Mouse (Mus musculus): Measurements from ENCODE around the gene Nkx2-2. TPM values are rescaled to one million over a fixed set of nuclear protein-coding genes. Genes with fewer than 3 reads are reported as not detected.
"Not testable (repeated sequence)": the region's sequence is repeated elsewhere in the genome, so short reads cannot be mapped to it uniquely, and the experiment has no call there.

The Nkx2-2 gene
- total RNA-seq, 2 experiments from 2014 or later, result not detected

DNA sequence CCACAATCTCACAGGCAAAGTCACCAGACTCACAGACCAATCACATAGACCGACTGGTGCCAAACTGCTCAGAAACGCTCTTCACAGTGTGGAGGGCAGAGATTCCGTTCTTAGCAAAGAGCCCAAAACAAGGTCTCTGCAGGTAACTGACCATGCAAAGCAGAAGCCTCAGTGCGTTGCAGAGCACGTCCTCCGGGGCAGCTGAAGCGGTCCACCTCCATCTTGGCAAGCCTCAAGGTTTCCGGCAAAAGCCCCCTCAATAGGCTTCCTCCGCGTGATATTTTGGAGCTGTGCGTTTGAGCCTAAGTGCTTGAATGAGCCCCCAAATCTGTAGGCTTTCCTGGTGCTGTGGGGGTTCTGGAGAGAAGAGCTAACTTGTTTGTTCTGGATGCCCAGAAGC is 18.7 kb downstream of the Nkx2-2 start:
- no peak for TF ChIP-seq CTCF (IDR thresholded peaks at IDR 0.05)
- no peak for DNase-seq
- intact Hi-C loops (cut with DNase I), result no loop called here
- Histone ChIP-seq H3K4me3 (no peak overlapping the region), H3K27ac (no peak overlapping the region)

DNA sequence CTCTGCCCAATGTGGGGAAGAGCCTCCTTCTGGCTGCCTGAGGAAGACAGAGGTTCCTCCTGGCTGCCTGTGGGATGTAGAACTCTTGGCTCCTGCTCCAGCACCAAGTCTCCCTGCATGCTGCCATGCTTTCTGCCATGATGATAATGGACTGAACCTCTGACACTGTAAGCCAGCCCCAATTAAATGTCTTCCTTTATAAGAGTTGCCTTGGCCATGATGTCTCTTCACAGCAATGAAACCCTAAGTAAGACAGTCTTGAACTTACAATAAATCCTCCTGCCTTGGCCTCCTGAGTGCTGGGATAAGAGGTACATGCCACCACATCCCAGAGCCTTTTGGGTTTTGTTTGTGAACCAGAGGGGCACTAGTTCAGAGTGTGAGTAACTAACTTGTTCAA is 20.3 kb downstream of the Nkx2-2 start:
- no peak for TF ChIP-seq CTCF (IDR thresholded peaks at IDR 0.05)
- Histone ChIP-seq H3K27ac (no peak overlapping the region), H3K4me3 (no peak overlapping the region)
- no peak for DNase-seq
- intact Hi-C loops (cut with DNase I), result no loop called here

GRCm38 (mm10) chr2:147170538-147170937 is 23.5 kb downstream of the Nkx2-2 start:
- H3K27ac ChIP-seq; H3K4me3 ChIP-seq; DNase-seq; intact Hi-C loops (cut with DNase I): not testable (repeated sequence)

- intact Hi-C loops (cut with DNase I), result no loop called here
- DNase-seq, result no peak
- Histone ChIP-seq H3K4me3 (no peak overlapping the region), H3K27ac (no peak overlapping the region)
- TF ChIP-seq CTCF (IDR thresholded peaks at IDR 0.05), result no peak
Observed at GRCm38 (mm10) chr2:147165863-147166262, 28.2 kb downstream of the Nkx2-2 start.

GRCm38 (mm10) chr2:147165376-147165775 is 28.7 kb downstream of the Nkx2-2 start:
- intact Hi-C loops (cut with DNase I), result no loop called here

DNA sequence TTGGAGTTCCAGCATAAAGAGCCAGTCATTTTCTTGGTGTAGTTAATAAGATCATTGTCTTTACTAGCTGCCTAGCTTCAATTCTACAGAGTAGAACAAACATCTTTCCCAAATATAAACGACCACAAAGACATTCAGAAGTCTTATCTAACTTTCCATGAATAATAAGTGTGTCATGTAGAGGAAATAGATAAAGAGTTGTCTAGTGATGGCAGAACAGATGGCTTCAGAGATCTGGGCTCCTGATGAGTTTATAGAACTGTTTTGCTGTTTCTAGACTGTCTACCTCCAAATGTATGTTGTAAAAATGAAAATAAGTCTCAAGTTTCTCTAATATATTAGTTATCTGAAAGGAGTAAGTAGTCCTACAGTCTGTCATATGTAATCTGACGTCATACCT is 41.5 kb downstream of the Nkx2-2 start:
- no peak for TF ChIP-seq CTCF (IDR thresholded peaks at IDR 0.05)
- intact Hi-C loops (cut with DNase I), result no loop called here
- DNase-seq, result no peak
- H3K27ac ChIP-seq, result no peak overlapping the region
- H3K4me3 ChIP-seq, result no peak overlapping the region

More at GRCm38 (mm10) chr2:147165376-147165775, 28.7 kb downstream of the Nkx2-2 start:
- no peak for DNase-seq
- no peak overlapping the region for H3K27ac ChIP-seq
- TF ChIP-seq CTCF (IDR thresholded peaks at IDR 0.05), result no peak
- H3K4me3 ChIP-seq, result no peak overlapping the region

Other genes starting within 250 kb of the Nkx2-2 start
- gene Xrn2, start 181.2 kb downstream of the Nkx2-2 start, total RNA-seq (2021), result 10 to 100 TPM; 13.0 to 14.1 TPM
- not detected for gene Nkx2-4, start 108.8 kb downstream of the Nkx2-2 start, total RNA-seq (2021)
- not detected for gene Pax1, start 167.7 kb upstream of the Nkx2-2 start, total RNA-seq (2021)